Mouse (Mus musculus): ENCODE measurements at regions not wholly inside any gene's neighbourhood (a gene's known extent, or its start where the extent isn't known, plus 50 kb on each side); places are given as distances from the start of the nearest gene placed in this dataset.

- in situ Hi-C loops (cut with MboI; ENCODE audit: low pct_unique_long_range_greater_than_20kb in 1 of 2, low sequenced_read_pairs in 2 of 2, unreplicated experiment in 1 of 2), result no loop called here
Observed at GRCm38 (mm10) chr9:115637114-115637513, 272.1 kb upstream of the Gadl1 start.

- in situ Hi-C loops (cut with MboI; ENCODE audit: low pct_unique_long_range_greater_than_20kb in 1 of 2, low sequenced_read_pairs in 2 of 2, unreplicated experiment in 1 of 2), result no loop called here
Observed at GRCm38 (mm10) chr9:115640781-115641180, 268.5 kb upstream of the Gadl1 start.

- in situ Hi-C loops (cut with MboI; ENCODE audit: low pct_unique_long_range_greater_than_20kb in 1 of 2, low sequenced_read_pairs in 2 of 2, unreplicated experiment in 1 of 2), result no loop called here
Observed at GRCm38 (mm10) chr9:115642032-115642431, 267.2 kb upstream of the Gadl1 start.

- in situ Hi-C loops (cut with MboI; ENCODE audit: low pct_unique_long_range_greater_than_20kb in 1 of 2, low sequenced_read_pairs in 2 of 2, unreplicated experiment in 1 of 2), result no loop called here
Observed at GRCm38 (mm10) chr9:115644953-115645352, 264.3 kb upstream of the Gadl1 start.

- in situ Hi-C loops (cut with MboI; ENCODE audit: low pct_unique_long_range_greater_than_20kb in 1 of 2, low sequenced_read_pairs in 2 of 2, unreplicated experiment in 1 of 2), result no loop called here
Observed at GRCm38 (mm10) chr9:115646226-115646625, 263.0 kb upstream of the Gadl1 start.

- in situ Hi-C loops (cut with MboI; ENCODE audit: low pct_unique_long_range_greater_than_20kb in 1 of 2, low sequenced_read_pairs in 2 of 2, unreplicated experiment in 1 of 2), result no loop called here
Observed at GRCm38 (mm10) chr9:115651708-115652107, 257.5 kb upstream of the Gadl1 start.

GRCm38 (mm10) chr9:115653116-115653515, 256.1 kb upstream of the Gadl1 start:
- in situ Hi-C loops (cut with MboI; ENCODE audit: low pct_unique_long_range_greater_than_20kb in 1 of 2, low sequenced_read_pairs in 2 of 2, unreplicated experiment in 1 of 2), result no loop called here

- in situ Hi-C loops (cut with MboI; ENCODE audit: low pct_unique_long_range_greater_than_20kb in 1 of 2, low sequenced_read_pairs in 2 of 2, unreplicated experiment in 1 of 2), result no loop called here
Observed at GRCm38 (mm10) chr9:115654933-115655332, 254.3 kb upstream of the Gadl1 start.

GRCm38 (mm10) chr9:115656538-115656937, 252.7 kb upstream of the Gadl1 start:
- in situ Hi-C loops (cut with MboI; ENCODE audit: low pct_unique_long_range_greater_than_20kb in 1 of 2, low sequenced_read_pairs in 2 of 2, unreplicated experiment in 1 of 2), result no loop called here

GRCm38 (mm10) chr9:115656994-115657713, 252.1 kb upstream of the Gadl1 start:
- in situ Hi-C loops (cut with MboI; ENCODE audit: low pct_unique_long_range_greater_than_20kb in 1 of 2, low sequenced_read_pairs in 2 of 2, unreplicated experiment in 1 of 2), result no loop called here

- in situ Hi-C loops (cut with MboI; ENCODE audit: low pct_unique_long_range_greater_than_20kb in 1 of 2, low sequenced_read_pairs in 2 of 2, unreplicated experiment in 1 of 2), result no loop called here
Observed at GRCm38 (mm10) chr9:115658477-115658876, 250.8 kb upstream of the Gadl1 start.

- in situ Hi-C loops (cut with MboI; ENCODE audit: low pct_unique_long_range_greater_than_20kb in 1 of 2, low sequenced_read_pairs in 2 of 2, unreplicated experiment in 1 of 2), result no loop called here
Observed at GRCm38 (mm10) chr9:115660371-115660770, 248.9 kb upstream of the Gadl1 start.

GRCm38 (mm10) chr9:115661834-115662425, 247.3 kb upstream of the Gadl1 start:
- in situ Hi-C loops (cut with MboI; ENCODE audit: low pct_unique_long_range_greater_than_20kb in 1 of 2, low sequenced_read_pairs in 2 of 2, unreplicated experiment in 1 of 2), result no loop called here

- in situ Hi-C loops (cut with MboI; ENCODE audit: low pct_unique_long_range_greater_than_20kb in 1 of 2, low sequenced_read_pairs in 2 of 2, unreplicated experiment in 1 of 2), result no loop called here
Observed at GRCm38 (mm10) chr9:115665337-115666004, 243.8 kb upstream of the Gadl1 start.

- in situ Hi-C loops (cut with MboI; ENCODE audit: low pct_unique_long_range_greater_than_20kb in 1 of 2, low sequenced_read_pairs in 2 of 2, unreplicated experiment in 1 of 2), result no loop called here
Observed at GRCm38 (mm10) chr9:115666530-115666929, 242.7 kb upstream of the Gadl1 start.

- in situ Hi-C loops (cut with MboI; ENCODE audit: low pct_unique_long_range_greater_than_20kb in 1 of 2, low sequenced_read_pairs in 2 of 2, unreplicated experiment in 1 of 2), result no loop called here
Observed at GRCm38 (mm10) chr9:115680703-115681576, 228.3 kb upstream of the Gadl1 start.

- in situ Hi-C loops (cut with MboI; ENCODE audit: low pct_unique_long_range_greater_than_20kb in 1 of 2, low sequenced_read_pairs in 2 of 2, unreplicated experiment in 1 of 2), result no loop called here
Observed at GRCm38 (mm10) chr9:115681841-115682240, 227.4 kb upstream of the Gadl1 start.

- in situ Hi-C loops (cut with MboI; ENCODE audit: low pct_unique_long_range_greater_than_20kb in 1 of 2, low sequenced_read_pairs in 2 of 2, unreplicated experiment in 1 of 2), result no loop called here
Observed at GRCm38 (mm10) chr9:115683951-115684350, 225.3 kb upstream of the Gadl1 start.

GRCm38 (mm10) chr9:115686605-115687004, 222.7 kb upstream of the Gadl1 start:
- in situ Hi-C loops (cut with MboI; ENCODE audit: low pct_unique_long_range_greater_than_20kb in 1 of 2, low sequenced_read_pairs in 2 of 2, unreplicated experiment in 1 of 2), result no loop called here

Data from mouse embryonic stem cell (cell line).